Mouse (Mus musculus) cortical plate, adult 2 months (tissue): ENCODE measurements around the gene Slc30a9.

Experiments
- CTCF ChIP-seq: fragments of 200-500 bp; IDR thresholded peaks from 2 replicates; pipeline ENCODE4 v1.5.1; 2011; ENCODE audit warnings: mild to moderate bottlenecking, control low read depth, low read length; ENCODE audit not compliant: insufficient read depth; ENCODE audit errors: extremely low read depth
- POLR2A ChIP-seq: fragments of 200-500 bp; IDR thresholded peaks from 2 replicates; pipeline ENCODE4 v1.6.1; 2011; ENCODE audit warnings: mild to moderate bottlenecking, low read length, control low read depth; ENCODE audit not compliant: insufficient read depth; ENCODE audit errors: extremely low read depth

DNA sequence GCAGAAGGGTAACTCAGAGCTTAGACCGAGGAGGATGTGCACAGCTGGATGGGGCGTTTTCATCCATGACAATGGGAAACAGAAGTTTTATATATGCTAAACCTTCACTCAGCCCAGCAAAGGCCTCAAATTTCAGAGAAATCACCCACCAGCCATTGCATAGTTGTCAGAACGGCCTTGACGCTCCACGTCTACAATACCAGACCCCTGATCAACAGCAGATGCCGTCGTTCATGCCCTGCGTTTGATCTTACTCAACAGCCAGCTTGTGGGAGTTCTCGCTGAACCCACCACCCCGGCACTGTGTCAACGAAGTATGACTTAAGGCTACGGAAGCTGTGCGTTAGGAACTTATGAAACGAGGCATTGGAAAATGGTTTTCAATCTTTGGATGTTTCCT is 90.4 kb downstream of the Slc30a9 start:
- TF ChIP-seq CTCF (no peak), POLR2A (no peak)
